Mouse (Mus musculus) frontal cortex, adult 2 months (tissue): ENCODE data around the gene Zc3h7b. TPM values are rescaled to one million over a fixed set of nuclear protein-coding genes. Genes with fewer than 3 reads are reported as not detected.
"Not testable (repeated sequence)": the region's sequence is repeated elsewhere in the genome, so short reads cannot be mapped to it uniquely, and the experiment has no call there.

Experiments used
- DNase-seq, 2 experiments: peaks; one replicate each; pipeline ENCODE4 v3.0.0; 2022; ENCODE audit warnings: low spot score in 1 of 2; ENCODE audit errors: extremely low spot score in 1 of 2
- polyA plus RNA-seq: library from polyadenylated mRNA; depleted of rRNA; stranded (reverse); fragments of >200 nt; gene quantifications from 2 replicates; pipeline ENCODE4 v1.2.3, GENCODE M21; 2012; rRNA removed

Gene Zc3h7b
- 82.6 and 89.3 TPM in 2 replicates for polyA plus RNA-seq

GRCm38 (mm10) chr15:81744992-81745600 is at the start of gene Zc3h7b, which contains the start of gene Rangap1:
Zc3h7b (plus strand) TSS chr15:81745057.
Rangap1 (minus strand) TSS chr15:81745530.
- DNase-seq: peak in 1 of 2 experiments; percentile 74

GRCm38 (mm10) chr15:81697175-81697574 is 47.7 kb upstream of the Zc3h7b start, which contains the start of gene Chadl:
Chadl (minus strand) TSS chr15:81697287.
- DNase-seq: peak in 1 of 2 experiments; percentile 29

- DNase-seq: peak in 1 of 2 experiments; percentile 56
These were observed 47.0 kb upstream of the Zc3h7b start for GRCm38 (mm10) chr15:81697847-81698246.

DNA sequence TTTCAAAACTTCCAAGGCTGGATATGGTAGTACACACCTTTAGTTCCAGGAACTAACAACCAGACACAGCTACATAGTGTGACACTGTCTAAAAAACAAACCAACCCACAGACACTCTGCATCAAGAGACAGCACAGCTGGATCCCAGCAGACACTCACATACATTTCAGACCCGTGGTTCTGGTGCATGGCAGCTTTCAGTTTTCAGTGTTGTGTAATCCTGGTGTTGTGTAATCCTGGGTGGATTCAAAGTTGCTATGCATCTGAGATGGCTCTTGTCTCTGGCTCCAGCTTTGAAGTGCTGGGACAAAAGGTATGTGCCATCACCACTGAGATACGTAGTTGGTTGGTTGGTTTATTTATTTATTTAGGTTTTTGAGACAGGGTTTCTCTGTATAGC is 46.3 kb upstream of the Zc3h7b start:
- no peak for DNase-seq

DNA sequence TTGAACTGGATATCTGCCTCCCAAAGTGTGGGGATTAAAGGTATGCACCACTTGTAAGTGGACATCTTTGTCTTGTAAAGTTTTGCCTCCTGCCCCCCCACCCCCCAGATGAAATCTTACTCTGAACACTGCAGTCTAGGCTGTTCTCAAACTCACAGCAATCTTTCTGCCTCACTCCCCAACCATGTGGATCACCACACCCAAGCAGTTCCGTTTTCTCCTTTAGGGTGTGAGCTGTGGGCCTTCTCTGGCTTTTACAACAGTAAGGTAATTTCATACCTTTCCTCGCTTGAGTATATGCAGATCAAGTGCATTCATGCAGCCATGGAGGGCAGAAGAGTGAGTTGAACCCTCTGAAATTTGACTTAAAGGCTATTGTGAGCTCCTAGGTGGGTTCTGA is 44.7 kb upstream of the Zc3h7b start:
- DNase-seq: no peak

GRCm38 (mm10) chr15:81700601-81701000 is 44.3 kb upstream of the Zc3h7b start:
- no peak for DNase-seq

DNA sequence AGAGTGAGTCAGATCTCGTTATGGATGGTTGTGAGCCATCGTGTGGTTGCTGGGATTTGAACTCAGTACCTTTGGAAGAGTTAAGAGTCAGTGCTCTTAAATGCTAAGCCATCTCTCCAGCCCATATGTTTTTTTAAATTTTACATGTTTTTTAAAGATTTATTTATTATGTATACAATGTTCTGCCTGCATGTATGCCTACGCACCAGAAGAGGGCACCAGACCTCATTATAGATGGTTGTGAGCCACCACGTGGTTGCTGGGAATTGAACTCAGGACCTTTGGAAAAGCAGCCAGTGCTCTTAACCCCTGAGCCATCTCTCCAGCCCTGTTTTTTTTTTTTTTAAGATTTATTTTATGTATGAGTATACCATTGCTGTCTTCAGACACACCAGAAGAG is 43.5 kb upstream of the Zc3h7b start:
- not testable (repeated sequence) for DNase-seq

DNA sequence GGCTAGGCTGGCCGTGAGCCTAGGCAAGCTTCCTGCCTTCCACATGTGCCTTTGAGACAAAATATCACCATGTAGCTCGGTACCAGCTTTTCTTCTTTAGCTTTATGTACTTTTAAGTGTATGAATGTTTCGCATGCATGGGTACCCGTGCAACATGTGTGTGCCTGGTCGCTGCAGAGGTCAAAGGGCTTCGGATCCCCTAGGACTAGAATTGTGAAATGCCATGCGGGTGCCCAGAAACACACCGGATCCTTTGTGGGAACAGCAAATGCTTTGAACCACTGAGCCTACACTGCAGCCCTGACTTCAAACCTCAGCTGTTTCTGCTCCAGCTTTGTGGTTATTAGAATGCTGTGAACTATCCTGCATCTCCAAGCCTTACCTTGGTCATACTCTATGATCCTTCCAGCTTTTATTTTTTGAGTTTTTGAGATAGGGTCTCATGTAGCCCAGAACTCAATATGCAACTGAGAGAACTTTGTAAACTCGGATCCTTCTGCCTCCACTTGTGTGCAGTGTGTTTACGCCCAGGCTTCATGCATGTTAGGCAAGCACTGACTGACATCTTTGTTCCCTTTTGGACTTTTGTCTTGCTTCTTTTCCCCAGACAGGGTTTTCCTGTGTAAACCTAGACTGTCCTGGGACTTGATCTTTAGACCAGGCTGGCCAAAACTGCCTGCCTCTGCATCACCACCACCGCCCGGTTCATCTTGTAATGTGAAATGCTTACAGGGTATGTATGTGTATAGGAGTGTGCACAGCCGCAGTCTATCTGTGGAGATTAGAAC is 42.4 kb upstream of the Zc3h7b start:
- DNase-seq: no peak

DNA sequence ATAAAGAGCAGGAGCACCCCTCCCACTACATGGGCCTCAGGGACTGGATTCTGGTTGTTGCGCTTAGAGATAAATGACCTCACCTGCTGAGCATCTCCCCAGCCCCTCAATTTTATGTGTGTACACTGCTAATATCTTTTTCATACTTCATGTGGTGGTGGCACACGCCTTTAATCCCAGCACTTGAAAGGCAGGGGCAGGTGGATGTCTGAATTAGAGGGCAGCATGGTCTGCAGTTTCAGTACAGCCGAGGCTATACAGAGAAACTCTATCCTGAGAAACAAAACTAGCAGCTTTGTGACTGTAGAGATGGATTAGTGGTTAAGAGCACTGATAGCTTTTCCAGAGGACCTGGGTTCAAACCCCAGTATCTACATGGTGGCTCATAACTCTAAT is 41.8 kb upstream of the Zc3h7b start:
- no peak for DNase-seq

GRCm38 (mm10) chr15:81708991-81709390 is 35.9 kb upstream of the Zc3h7b start:
- no peak for DNase-seq

DNA sequence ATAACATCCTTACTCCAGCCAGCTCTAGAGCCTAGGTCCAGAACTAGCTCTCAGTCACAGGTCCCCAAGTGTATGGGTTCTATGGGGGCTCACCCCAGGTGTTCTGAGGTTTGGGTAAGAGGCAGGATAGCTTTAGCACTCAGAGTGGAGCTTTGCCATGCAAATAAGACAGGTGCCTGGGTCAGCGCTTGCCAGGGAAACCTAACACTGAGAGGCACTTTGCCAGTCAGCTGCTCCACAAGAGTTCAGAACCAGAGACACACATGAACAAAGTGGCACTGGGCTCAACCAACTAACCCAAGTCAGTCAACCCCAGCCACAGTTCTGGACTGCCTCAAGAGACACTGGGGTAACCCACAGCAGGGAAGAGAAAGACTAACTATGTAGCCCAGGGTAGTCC is 35.2 kb upstream of the Zc3h7b start:
- DNase-seq: no peak

- no peak for DNase-seq
These were observed 34.1 kb upstream of the Zc3h7b start for GRCm38 (mm10) chr15:81710801-81711200.

GRCm38 (mm10) chr15:81713742-81714141 is 31.1 kb upstream of the Zc3h7b start:
- peak in 1 of 2 experiments; percentile 37 for DNase-seq

- DNase-seq: peak; percentile 72 to 75
These were observed 26.3 kb upstream of the Zc3h7b start for GRCm38 (mm10) chr15:81718336-81719138.

DNA sequence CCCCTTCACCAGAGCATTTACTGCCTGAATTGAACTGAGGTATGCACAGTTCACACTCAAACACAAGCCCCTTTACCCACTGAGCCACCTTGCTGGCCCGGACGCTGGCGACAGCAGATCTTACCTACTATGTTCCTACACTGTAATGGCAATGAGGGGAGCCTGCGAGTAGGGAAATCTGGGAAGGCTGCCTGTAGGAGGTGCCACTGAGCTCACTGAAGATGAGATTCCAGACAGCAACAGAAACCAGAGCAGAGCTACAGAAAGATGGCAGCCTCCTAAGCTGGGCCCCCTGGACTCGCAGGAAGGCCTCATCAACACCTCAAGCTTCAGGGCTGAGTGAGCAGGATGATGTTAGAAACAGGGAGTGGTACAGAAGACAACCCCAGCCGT is 25.7 kb upstream of the Zc3h7b start:
- peak in 1 of 2 experiments; percentile 40 for DNase-seq

GRCm38 (mm10) chr15:81722361-81722760 is 22.5 kb upstream of the Zc3h7b start:
- no peak for DNase-seq

DNA sequence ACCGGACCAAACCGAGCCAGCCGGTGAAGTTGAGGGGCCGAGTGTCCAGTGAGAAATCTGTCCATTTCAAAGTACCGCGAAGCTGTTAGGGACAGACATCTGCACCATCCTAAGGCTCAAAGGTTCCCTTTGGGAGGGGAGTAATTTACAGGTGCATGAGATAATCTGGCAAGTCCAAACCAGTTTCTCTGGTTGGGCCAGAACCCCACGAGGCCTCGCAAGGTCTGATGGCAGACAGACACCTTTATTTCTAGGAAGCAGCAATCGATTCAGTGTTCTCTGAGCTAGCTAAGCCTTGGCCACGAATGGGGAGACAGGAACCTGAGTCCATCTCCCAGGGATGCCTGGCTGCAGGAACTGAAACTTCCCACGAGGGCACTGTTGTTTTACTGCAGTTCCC is 21.2 kb upstream of the Zc3h7b start:
- DNase-seq: no peak

DNA sequence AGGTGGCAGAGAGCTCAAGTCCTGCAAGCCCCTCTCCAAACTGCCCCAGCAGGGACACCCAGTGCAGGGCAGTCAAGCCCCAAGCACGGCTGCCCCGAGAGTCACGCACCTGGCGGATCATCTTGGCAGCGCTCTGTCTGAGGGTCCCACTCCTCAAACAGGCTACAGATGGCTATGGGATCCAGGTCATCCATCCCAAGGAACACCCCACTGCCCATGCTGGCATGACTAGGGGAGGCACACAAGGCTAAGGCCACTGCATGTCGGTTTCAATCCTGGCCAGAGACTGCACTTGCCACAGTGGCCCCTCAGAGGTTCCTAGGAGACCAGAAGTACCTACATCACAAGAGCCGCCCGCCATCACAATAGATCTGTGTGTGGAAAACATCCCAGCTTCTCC is 18.9 kb upstream of the Zc3h7b start:
- DNase-seq: no peak

DNA sequence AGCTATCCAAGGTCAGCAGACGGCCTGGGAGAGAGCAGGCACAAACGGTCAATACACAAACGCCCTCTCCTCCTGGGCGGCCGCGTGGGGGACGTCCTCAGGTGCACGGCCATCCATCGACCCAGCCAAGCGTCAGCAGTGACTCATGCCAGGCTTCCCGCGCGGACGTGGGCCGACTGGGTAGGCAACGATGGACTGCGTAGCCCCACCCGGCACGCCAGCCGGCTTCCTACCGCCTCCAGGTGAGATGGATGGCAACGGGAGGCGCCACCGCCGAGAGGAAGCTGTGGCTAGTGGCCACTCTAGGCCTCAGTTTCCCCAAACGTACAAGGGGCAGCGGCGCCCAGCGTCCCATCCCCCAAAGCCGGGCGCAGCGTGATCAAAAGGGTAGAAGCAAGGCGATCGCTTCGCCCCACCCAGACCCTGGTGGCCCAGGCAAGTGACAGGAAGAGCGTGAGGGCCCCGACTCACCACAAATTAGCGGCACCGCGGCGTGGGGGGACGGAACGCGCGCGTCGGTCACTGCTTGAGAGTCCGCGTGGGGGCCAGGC is 15.5 kb upstream of the Zc3h7b start:
- DNase-seq: peak in 1 of 2 experiments; percentile 79

DNA sequence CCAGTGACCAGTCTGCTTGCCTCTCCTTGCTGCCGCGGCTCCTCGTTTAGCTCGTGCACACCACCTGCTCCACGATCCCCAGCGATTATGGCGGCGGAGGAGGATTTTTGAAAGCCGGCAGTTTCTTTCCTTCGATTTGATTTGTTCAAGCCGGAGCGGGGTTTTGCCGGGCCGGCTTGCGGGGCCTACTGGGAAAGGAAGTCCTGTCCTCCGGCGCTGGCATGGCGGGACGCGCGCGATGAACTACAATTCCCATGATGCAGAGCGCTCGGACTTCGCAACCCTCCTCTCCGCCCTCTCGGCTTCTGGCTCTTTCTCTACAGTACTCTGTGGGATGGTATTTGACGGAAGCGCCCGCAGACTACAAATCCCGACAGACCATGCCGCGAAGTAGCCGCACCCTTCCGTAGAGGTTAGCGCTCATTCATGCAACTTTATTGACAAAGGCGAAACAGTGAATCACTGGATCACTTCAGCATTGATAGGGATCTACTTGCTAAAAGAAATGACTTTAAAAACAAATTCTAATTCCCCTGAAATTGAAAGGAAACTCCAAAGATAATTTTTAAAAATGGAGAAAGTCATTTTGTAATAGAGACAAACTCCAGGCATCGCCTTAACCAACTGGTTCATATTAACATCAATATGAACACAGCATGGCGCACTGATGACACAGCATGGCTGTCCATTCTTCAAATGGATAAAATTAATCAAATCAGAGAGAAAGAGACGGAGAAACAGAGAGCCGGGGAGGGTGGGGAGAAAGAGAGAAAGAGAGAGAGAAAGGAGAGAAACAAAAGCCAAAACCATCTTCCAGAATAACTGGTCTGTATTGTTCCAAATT is 14.8 kb upstream of the Zc3h7b start:
- peak; percentile 98 to 99 for DNase-seq
